Mouse (Mus musculus) ES-E14 (cell line): ENCODE data around the gene Cited2.

Experiments used
- MAFK ChIP-seq: IDR thresholded peaks from 2 replicates; pipeline ENCODE4 v1.6.1; 2014; ENCODE audit warnings: mild to moderate bottlenecking, low read depth, low read length, inconsistent platforms; ENCODE audit not compliant: insufficient read depth
- ZNF384 ChIP-seq: IDR thresholded peaks from 2 replicates; pipeline ENCODE4 v1.6.1; 2012; ENCODE audit warnings: low read depth, low read length, inconsistent platforms

DNA sequence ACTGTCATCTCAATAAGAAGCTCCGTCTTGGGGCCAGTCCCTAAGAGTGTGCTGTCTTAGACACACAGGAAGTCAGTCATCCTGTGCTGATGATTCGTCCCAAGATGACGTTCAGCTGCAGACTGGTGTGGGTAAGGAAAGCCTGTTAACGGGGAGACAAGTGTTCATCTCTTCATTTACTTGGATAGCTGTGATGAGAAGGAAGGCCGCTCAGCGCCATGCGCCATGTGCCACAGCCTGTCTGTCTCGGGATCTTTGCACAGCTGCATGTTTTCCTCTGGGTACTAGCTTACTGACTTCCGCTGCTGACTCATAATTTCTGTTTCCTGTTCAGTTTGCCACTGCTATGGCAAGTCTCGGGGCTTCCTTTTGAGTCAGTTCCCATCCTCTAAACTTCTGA, 49.3 kb downstream of the Cited2 start:
- TF ChIP-seq MAFK (no peak), ZNF384 (no peak)
